Mouse (Mus musculus) ES-E14 (cell line): ENCODE data around the gene Tmem44. TPM values are rescaled to one million over a fixed set of nuclear protein-coding genes. Genes with fewer than 3 reads are reported as not detected.
"Not testable (repeated sequence)": the region's sequence is repeated elsewhere in the genome, so short reads cannot be mapped to it uniquely, and the experiment has no call there.

Experiments
- DNase-seq: peaks from one replicate; pipeline ENCODE4 v3.0.0-alpha.2; 2013; ENCODE audit warnings: low read depth, low spot score
- H3K27ac ChIP-seq: 2 replicates; pipeline ENCODE4 v1.5.1; 2012; ENCODE audit warnings: low read depth, mild to moderate bottlenecking, low read length, moderate library complexity, mixed read lengths; ENCODE audit not compliant: poor library complexity, insufficient read depth, severe bottlenecking
- H3K36me3 ChIP-seq: 2 replicates; pipeline ENCODE4 v1.6.1; 2012; ENCODE audit warnings: mild to moderate bottlenecking, low read length, moderate library complexity, mixed read lengths; ENCODE audit not compliant: control insufficient read depth, poor library complexity, insufficient read depth, severe bottlenecking
- H3K4me1 ChIP-seq, 2 experiments: fragments of 150-350 bp in 1 of 2; sonication (generic) in 1 of 2; 2 replicates each; pipeline ENCODE4 v1.6.1; 2012; ENCODE audit warnings: low read length in 2 of 2, mild to moderate bottlenecking in 1 of 2, mixed read lengths in 1 of 2; ENCODE audit not compliant: control insufficient read depth in 2 of 2, insufficient read depth in 2 of 2, poor library complexity in 1 of 2
- H3K4me3 ChIP-seq, 2 experiments: fragments of 150-350 bp in 1 of 2; sonication (generic) in 1 of 2; 2 replicates each; pipeline ENCODE4 v1.5.1; 2012; ENCODE audit warnings: low read length in 2 of 2, low read depth in 1 of 2, mild to moderate bottlenecking in 1 of 2, mixed read lengths in 1 of 2; ENCODE audit not compliant: insufficient read depth in 1 of 2, poor library complexity in 1 of 2, severe bottlenecking in 1 of 2
- H3K9ac ChIP-seq: 2 replicates; pipeline ENCODE4 v1.6.1; 2012; ENCODE audit warnings: low read depth, mild to moderate bottlenecking, low read length, mixed read lengths; ENCODE audit not compliant: poor library complexity, insufficient read depth, severe bottlenecking
- H3K9me3 ChIP-seq: fragments of 150-350 bp; sonication (generic); 2 replicates; pipeline ENCODE4 v1.6.1; 2012; ENCODE audit warnings: low read depth, mild to moderate bottlenecking, low read length; ENCODE audit not compliant: control insufficient read depth, insufficient read depth
- CHD2 ChIP-seq: IDR thresholded peaks from 2 replicates; pipeline ENCODE4 v1.6.1; 2014; ENCODE audit warnings: mild to moderate bottlenecking, low read depth, low read length, inconsistent platforms
- MAFK ChIP-seq: IDR thresholded peaks from 2 replicates; pipeline ENCODE4 v1.6.1; 2014; ENCODE audit warnings: mild to moderate bottlenecking, low read depth, low read length, inconsistent platforms; ENCODE audit not compliant: insufficient read depth
- ZNF384 ChIP-seq: IDR thresholded peaks from 2 replicates; pipeline ENCODE4 v1.6.1; 2012; ENCODE audit warnings: low read depth, low read length, inconsistent platforms
- in situ Hi-C, 2 experiments: fragments of 600-800 bp; cut with MboI; formaldehyde crosslinking; loops; one replicate each; pipeline ENCODE4 v1.15.1; 2025; ENCODE audit warnings: low sequenced_read_pairs in 2 of 2, inconsistent platforms in 1 of 2; ENCODE audit not compliant: unreplicated experiment in 2 of 2
- total RNA-seq: library from RNA; depleted of rRNA; stranded (reverse); fragments of 300-350 nt; gene quantifications from 2 replicates; pipeline ENCODE4 v1.2.3, GENCODE M21; 2012; rRNA removed

Gene Tmem44
- total RNA-seq, 1 experiment, result 4.2 TPM

DNA sequence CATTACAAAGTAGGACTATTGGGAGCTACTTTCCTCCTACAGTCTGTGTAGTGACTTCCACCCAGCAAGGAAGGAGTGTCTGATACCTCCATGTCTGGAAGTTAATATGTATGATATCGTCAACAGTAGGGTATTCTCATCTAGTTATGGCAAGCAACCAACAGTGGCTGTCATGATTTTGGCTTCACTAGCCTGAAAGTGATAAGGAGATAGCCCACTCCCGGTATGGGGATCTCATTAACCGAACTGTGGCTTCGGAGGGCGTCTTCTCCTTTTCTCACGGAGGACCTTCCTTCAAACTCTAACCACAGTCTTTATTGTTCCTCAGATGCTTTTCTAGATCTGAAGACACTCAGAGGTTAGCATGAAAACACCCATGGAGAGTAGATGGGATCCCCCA lies 81.7 kb downstream of the Tmem44 start:
- DNase-seq, result no peak
- H3K36me3 ChIP-seq, result no peaks in the 10 kb centered on the region
- H3K4me1 ChIP-seq, result peaks cover 0 to 5% of the 10 kb centered on the region in 2 experiments; a peak in 1 of 4 replicates
- no peak overlapping the region for H3K4me3 ChIP-seq
- no peak overlapping the region for H3K9ac ChIP-seq
- in situ Hi-C loops, result no loop called here
- TF ChIP-seq CHD2, result no peak
- H3K9me3 ChIP-seq, result no peaks in the 10 kb centered on the region
- no peak overlapping the region for H3K27ac ChIP-seq

GRCm38 (mm10) chr16:30465680-30466298 lies 84.9 kb downstream of the Tmem44 start:
- peak; percentile 65; the same call in 1 of the 2 replicates for TF ChIP-seq MAFK
- no peak for TF ChIP-seq ZNF384
- H3K9ac ChIP-seq, result no peak overlapping the region
- in situ Hi-C loops, result no loop called here
- peaks cover 0 to 5% of the 10 kb centered on the region in 2 experiments; a peak in 1 of 4 replicates for H3K4me1 ChIP-seq
- no peaks in the 10 kb centered on the region for H3K9me3 ChIP-seq
- DNase-seq, result no peak
- no peak overlapping the region for H3K27ac ChIP-seq
- no peak overlapping the region for H3K4me3 ChIP-seq
- no peaks in the 10 kb centered on the region for H3K36me3 ChIP-seq

DNA sequence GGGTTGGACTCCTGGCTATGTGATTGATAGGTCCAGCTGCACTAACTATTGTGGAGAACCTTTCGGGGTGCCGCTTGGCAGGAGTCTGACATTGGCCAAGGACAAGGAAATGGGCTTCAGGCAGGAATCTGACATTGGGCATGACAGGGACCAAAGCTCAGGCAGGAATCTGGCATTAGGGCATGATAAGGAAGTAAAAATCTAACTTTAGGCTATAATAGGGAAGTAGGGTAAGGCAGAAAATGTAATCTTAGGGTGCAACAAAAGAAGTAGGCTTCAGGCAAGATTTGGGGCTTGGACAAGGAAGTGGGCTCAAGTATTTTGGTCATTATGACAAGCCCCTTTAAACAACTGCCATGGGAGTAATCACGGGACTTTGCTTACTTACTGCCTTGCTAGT lies 85.9 kb downstream of the Tmem44 start:
- H3K9ac ChIP-seq, H3K4me3 ChIP-seq, H3K9me3 ChIP-seq, H3K4me1 ChIP-seq, H3K36me3 ChIP-seq, in situ Hi-C loops, DNase-seq, H3K27ac ChIP-seq: not testable (repeated sequence)

Other genes starting within 250 kb of the Tmem44 start
- gene Gp5, start 240.1 kb downstream of the Tmem44 start, total RNA-seq, result 0.31 and 0.48 TPM in 2 replicates
- 87.2 and 98.9 TPM in 2 replicates for gene Atp13a3, start 144.9 kb downstream of the Tmem44 start, total RNA-seq
- 78.0 and 87.2 TPM in 2 replicates for gene Lsg1, start 36.8 kb upstream of the Tmem44 start, total RNA-seq
- gene Fam43a, start 48.9 kb upstream of the Tmem44 start, total RNA-seq, result 20.1 and 22.2 TPM in 2 replicates